Mouse (Mus musculus): ENCODE measurements around the gene Srgap3. TPM values are rescaled to one million over a fixed set of nuclear protein-coding genes. Genes with fewer than 3 reads are reported as not detected.

Gene Srgap3
- polyA plus RNA-seq, 1 experiment = 7.1 TPM

- TF ChIP-seq POLR2A (IDR thresholded peaks at IDR 0.05; ENCODE audit: control insufficient read depth, low read depth, low read length) (no peak), CTCF (IDR thresholded peaks at IDR 0.05; ENCODE audit: control insufficient read depth, insufficient read depth, insufficient replicate concordance, low read depth, low read length) (no peak)
- Histone ChIP-seq H3K4me3 (ENCODE audit: control insufficient read depth, low read depth, low read length) (no peak overlapping the region), H3K27me3 (ENCODE audit: control insufficient read depth, insufficient read depth, low read length) (no peaks in the 10 kb centered on the region), H3K4me1 (ENCODE audit: control insufficient read depth, insufficient read depth, low read length) (no peaks in the 10 kb centered on the region; the same call in 1 of the 2 replicates), H3K27ac (ENCODE audit: control insufficient read depth, insufficient read depth, low read depth, low read length) (no peak overlapping the region), H3K36me3 (ENCODE audit: control insufficient read depth, insufficient read depth, low read length) (no peaks in the 10 kb centered on the region)
Observed at GRCm38 (mm10) chr6:112793887-112794286, 153.2 kb downstream of the Srgap3 start.

- H3K4me1 ChIP-seq (ENCODE audit: control insufficient read depth, insufficient read depth, low read length) = no peaks in the 10 kb centered on the region; the same call in 1 of the 2 replicates
- no peaks in the 10 kb centered on the region for H3K27me3 ChIP-seq (ENCODE audit: control insufficient read depth, insufficient read depth, low read length)
- no peak overlapping the region for H3K27ac ChIP-seq (ENCODE audit: control insufficient read depth, insufficient read depth, low read depth, low read length)
- no peak overlapping the region for H3K4me3 ChIP-seq (ENCODE audit: control insufficient read depth, low read depth, low read length)
- H3K36me3 ChIP-seq (ENCODE audit: control insufficient read depth, insufficient read depth, low read length) = no peaks in the 10 kb centered on the region
- TF ChIP-seq POLR2A (IDR thresholded peaks at IDR 0.05; ENCODE audit: control insufficient read depth, low read depth, low read length) (no peak), CTCF (IDR thresholded peaks at IDR 0.05; ENCODE audit: control insufficient read depth, insufficient read depth, insufficient replicate concordance, low read depth, low read length) (no peak)
Observed at GRCm38 (mm10) chr6:112789901-112790300, 157.2 kb downstream of the Srgap3 start.

- Histone ChIP-seq H3K4me1 (ENCODE audit: control insufficient read depth, insufficient read depth, low read length) (no peaks in the 10 kb centered on the region; the same call in 1 of the 2 replicates), H3K36me3 (ENCODE audit: control insufficient read depth, insufficient read depth, low read length) (no peaks in the 10 kb centered on the region), H3K4me3 (ENCODE audit: control insufficient read depth, low read depth, low read length) (no peak overlapping the region), H3K27me3 (ENCODE audit: control insufficient read depth, insufficient read depth, low read length) (no peaks in the 10 kb centered on the region), H3K27ac (ENCODE audit: control insufficient read depth, insufficient read depth, low read depth, low read length) (no peak overlapping the region)
- TF ChIP-seq CTCF (IDR thresholded peaks at IDR 0.05; ENCODE audit: control insufficient read depth, insufficient read depth, insufficient replicate concordance, low read depth, low read length) (no peak), POLR2A (IDR thresholded peaks at IDR 0.05; ENCODE audit: control insufficient read depth, low read depth, low read length) (no peak)
Observed at GRCm38 (mm10) chr6:112788617-112789016, 158.4 kb downstream of the Srgap3 start.

- TF ChIP-seq POLR2A (IDR thresholded peaks at IDR 0.05; ENCODE audit: control insufficient read depth, low read depth, low read length) (no peak), CTCF (IDR thresholded peaks at IDR 0.05; ENCODE audit: control insufficient read depth, insufficient read depth, insufficient replicate concordance, low read depth, low read length) (no peak)
- no peak overlapping the region for H3K4me3 ChIP-seq (ENCODE audit: control insufficient read depth, low read depth, low read length)
- H3K27ac ChIP-seq (ENCODE audit: control insufficient read depth, insufficient read depth, low read depth, low read length) = no peak overlapping the region
Observed at GRCm38 (mm10) chr6:112788174-112788573, 158.9 kb downstream of the Srgap3 start.

GRCm38 (mm10) chr6:112781409-112782093, 165.5 kb downstream of the Srgap3 start:
- Histone ChIP-seq H3K27me3 (ENCODE audit: control insufficient read depth, insufficient read depth, low read length) (no peaks in the 10 kb centered on the region), H3K27ac (ENCODE audit: control insufficient read depth, insufficient read depth, low read depth, low read length) (no peak overlapping the region), H3K4me3 (ENCODE audit: control insufficient read depth, low read depth, low read length) (no peak overlapping the region), H3K4me1 (ENCODE audit: control insufficient read depth, insufficient read depth, low read length) (no peaks in the 10 kb centered on the region), H3K36me3 (ENCODE audit: control insufficient read depth, insufficient read depth, low read length) (no peaks in the 10 kb centered on the region)
- no peak for TF ChIP-seq POLR2A (IDR thresholded peaks at IDR 0.05; ENCODE audit: control insufficient read depth, low read depth, low read length)
- TF ChIP-seq CTCF (IDR thresholded peaks at IDR 0.05; ENCODE audit: control insufficient read depth, insufficient read depth, insufficient replicate concordance, low read depth, low read length) = no peak

More at GRCm38 (mm10) chr6:112788174-112788573, 158.9 kb downstream of the Srgap3 start:
- Histone ChIP-seq H3K36me3 (ENCODE audit: control insufficient read depth, insufficient read depth, low read length) (no peaks in the 10 kb centered on the region), H3K27me3 (ENCODE audit: control insufficient read depth, insufficient read depth, low read length) (no peaks in the 10 kb centered on the region), H3K4me1 (ENCODE audit: control insufficient read depth, insufficient read depth, low read length) (no peaks in the 10 kb centered on the region; the same call in 1 of the 2 replicates)

- no peaks in the 10 kb centered on the region for H3K36me3 ChIP-seq (ENCODE audit: control insufficient read depth, insufficient read depth, low read length)
- H3K27ac ChIP-seq (ENCODE audit: control insufficient read depth, insufficient read depth, low read depth, low read length) = no peak overlapping the region
- H3K4me3 ChIP-seq (ENCODE audit: control insufficient read depth, low read depth, low read length) = no peak overlapping the region
- H3K4me1 ChIP-seq (ENCODE audit: control insufficient read depth, insufficient read depth, low read length) = no peaks in the 10 kb centered on the region
- TF ChIP-seq CTCF (IDR thresholded peaks at IDR 0.05; ENCODE audit: control insufficient read depth, insufficient read depth, insufficient replicate concordance, low read depth, low read length) (no peak), POLR2A (IDR thresholded peaks at IDR 0.05; ENCODE audit: control insufficient read depth, low read depth, low read length) (no peak)
- no peaks in the 10 kb centered on the region for H3K27me3 ChIP-seq (ENCODE audit: control insufficient read depth, insufficient read depth, low read length)
Observed at GRCm38 (mm10) chr6:112778211-112778610, 168.9 kb downstream of the Srgap3 start.

- no peak overlapping the region for H3K4me3 ChIP-seq (ENCODE audit: control insufficient read depth, low read depth, low read length)
Observed at GRCm38 (mm10) chr6:112776718-112777117, 170.3 kb downstream of the Srgap3 start.

More at GRCm38 (mm10) chr6:112776718-112777117, 170.3 kb downstream of the Srgap3 start:
- no peaks in the 10 kb centered on the region for H3K36me3 ChIP-seq (ENCODE audit: control insufficient read depth, insufficient read depth, low read length)
- H3K27me3 ChIP-seq (ENCODE audit: control insufficient read depth, insufficient read depth, low read length) = no peaks in the 10 kb centered on the region
- no peak overlapping the region for H3K27ac ChIP-seq (ENCODE audit: control insufficient read depth, insufficient read depth, low read depth, low read length)
- TF ChIP-seq POLR2A (IDR thresholded peaks at IDR 0.05; ENCODE audit: control insufficient read depth, low read depth, low read length) = no peak
- no peak for TF ChIP-seq CTCF (IDR thresholded peaks at IDR 0.05; ENCODE audit: control insufficient read depth, insufficient read depth, insufficient replicate concordance, low read depth, low read length)
- H3K4me1 ChIP-seq (ENCODE audit: control insufficient read depth, insufficient read depth, low read length) = no peaks in the 10 kb centered on the region
